ENCODE assay signal across 21 mouse cellular contexts in the genomic region with DNA sequence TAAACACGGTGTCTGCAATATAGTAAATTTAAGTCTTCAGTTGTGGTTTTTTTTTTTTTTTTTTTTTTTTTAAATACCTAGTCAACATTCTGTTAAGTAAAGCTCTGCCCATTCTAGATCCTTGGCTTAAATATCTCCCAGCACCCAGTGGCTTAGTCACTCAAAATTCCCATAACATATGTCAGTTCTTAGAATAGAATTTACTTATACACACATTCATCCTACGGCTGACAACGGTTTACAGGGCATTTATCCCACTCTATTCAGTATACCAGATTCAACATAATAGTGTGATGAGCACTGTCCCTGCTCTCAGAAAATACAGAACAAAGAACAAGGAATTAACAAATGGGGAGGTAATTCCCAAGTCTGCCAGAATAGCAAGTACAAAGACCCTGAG.
DNase-seq lines count a peak whose midpoint lies in the region; ATAC-seq and TF ChIP-seq lines count a peak whose summit lies in the region.
"Had no signal": no experiment of that assay in that cellular context is flagged by ENCODE, and none has a peak within 500 bp of the region (broad histone marks: within the 10 kb centered on the region; RNA-seq: fewer than 3 reads in every experiment).

No protein-coding gene starts in this region.

- H3K36me3 ChIP-seq in kidney, embryonic 16.5 days (ENCODE audit: insufficient read depth, low read length) = no peaks in the 10 kb centered on the region
- H3K36me3 ChIP-seq: embryonic facial prominence, embryonic 10.5 days; embryonic facial prominence, embryonic 12.5 days; forebrain, embryonic 12.5 days had no signal

- ATAC-seq in kidney, embryonic 16.5 days (ENCODE audit: low FRiP score, low TSS enrichment) = no peak
- ATAC-seq: forebrain, embryonic 14.5 days; forebrain, embryonic 16.5 days had no signal

- no peak overlapping the region for H3K9ac ChIP-seq in kidney, embryonic 16.5 days (replicated peaks; ENCODE audit: low read length)
- H3K9ac ChIP-seq: embryonic facial prominence, embryonic 12.5 days; forebrain, embryonic 12.5 days had no signal

- peak; percentile 7 to 51 for DNase-seq in frontal cortex, adult 2 months (ENCODE audit: extremely low spot score in 1 of 2, low spot score in 1 of 2)
- no peak for DNase-seq in frontal cortex, postnatal 25 days (ENCODE audit: low spot score in 2 of 2)
- DNase-seq in layer of hippocampus, adult 9-11 months = peak; percentile 3
- DNase-seq in layer of hippocampus, adult 2 months (ENCODE audit: low spot score in 2 of 2) = no peak
- DNase-seq in right cerebral cortex, adult 18-20 months = peak; percentile 14
- no peak for DNase-seq in right cerebral cortex, postnatal 4 days
- peak; percentile 46 for DNase-seq in telencephalon, adult 2 months (ENCODE audit: low read depth, low spot score)
- DNase-seq: adrenal gland, adult 2 months; adrenal gland, postnatal 10 days; adrenal gland, postnatal 25 days; cerebellum, adult 11-12 months; cerebellum, adult 2 months; cerebellum, adult 9-10 months; cerebellum, postnatal 10 days; cerebellum, postnatal 25 days had no signal

- H3K4me2 ChIP-seq in kidney, embryonic 16.5 days (replicated peaks; ENCODE audit: low read depth, low read length) = no peak overlapping the region
- H3K4me2 ChIP-seq: embryonic facial prominence, embryonic 12.5 days; forebrain, embryonic 12.5 days had no signal

- H3K4me1 ChIP-seq in kidney, embryonic 16.5 days (ENCODE audit: insufficient read depth, low read length) = no peaks in the 10 kb centered on the region
- H3K4me1 ChIP-seq: embryonic facial prominence, embryonic 10.5 days; embryonic facial prominence, embryonic 12.5 days; forebrain, embryonic 12.5 days had no signal

- no peak overlapping the region for H3K27ac ChIP-seq in layer of hippocampus, adult 2 months
- no peak overlapping the region for H3K27ac ChIP-seq in kidney, embryonic 16.5 days (ENCODE audit: low read length)
- H3K27ac ChIP-seq: embryonic facial prominence, embryonic 10.5 days; embryonic facial prominence, embryonic 12.5 days; forebrain, embryonic 12.5 days had no signal

- no peak for TF ChIP-seq CTCF in layer of hippocampus, adult 2 months (conservative IDR thresholded peaks at IDR 0.05)

- WGBS in kidney, embryonic 16.5 days = 95% methylated on average over 3 of the region's 3 CpGs

- no peak overlapping the region for H3K4me3 ChIP-seq in layer of hippocampus, adult 2 months
- no peak overlapping the region for H3K4me3 ChIP-seq in kidney, embryonic 16.5 days (ENCODE audit: low read length)
- H3K4me3 ChIP-seq: embryonic facial prominence, embryonic 10.5 days; embryonic facial prominence, embryonic 12.5 days; forebrain, embryonic 12.5 days had no signal

- H3K27me3 ChIP-seq in kidney, embryonic 16.5 days (ENCODE audit: insufficient read depth, low read length) = no peaks in the 10 kb centered on the region
- H3K27me3 ChIP-seq: embryonic facial prominence, embryonic 12.5 days; forebrain, embryonic 12.5 days had no signal

- no peaks in the 10 kb centered on the region for H3K9me3 ChIP-seq in kidney, embryonic 16.5 days (ENCODE audit: low read length)
- H3K9me3 ChIP-seq: embryonic facial prominence, embryonic 10.5 days; embryonic facial prominence, embryonic 12.5 days; forebrain, embryonic 12.5 days had no signal

Comparison
In these comparisons a context has a peak if more than half of its experiments do, and no peak if none do; other contexts are left out.
1. DNase-seq: peak in frontal cortex, adult 2 months (2 of 2), layer of hippocampus, adult 9-11 months (single experiment), right cerebral cortex, adult 18-20 months (single experiment) and telencephalon, adult 2 months (single experiment); none in frontal cortex, postnatal 25 days (0 of 2), layer of hippocampus, adult 2 months (0 of 2) and right cerebral cortex, postnatal 4 days (single experiment).